Mouse (Mus musculus) erythroblast, embryonic 14.5 days (primary cell): ENCODE results near the gene Erich2. TPM values are rescaled to one million over a fixed set of nuclear protein-coding genes. Genes with fewer than 3 reads are reported as not detected.
"Not testable (repeated sequence)": the region's sequence is repeated elsewhere in the genome, so short reads cannot be mapped to it uniquely, and the experiment has no call there.

Source experiments
- H3K27me3 ChIP-seq: 2 replicates; pipeline ENCODE4 v1.6.1; 2012; ENCODE audit warnings: inconsistent platforms; ENCODE audit not compliant: control insufficient read depth
- H3K36me3 ChIP-seq: 2 replicates; pipeline ENCODE4 v1.6.1; 2012; ENCODE audit warnings: mild to moderate bottlenecking, inconsistent platforms; ENCODE audit not compliant: control insufficient read depth
- H3K4me1 ChIP-seq: 2 replicates; pipeline ENCODE4 v1.6.1; 2012; ENCODE audit warnings: inconsistent platforms; ENCODE audit not compliant: control insufficient read depth
- H3K4me3 ChIP-seq: replicated peaks from 2 replicates; pipeline ENCODE3; 2012; ENCODE audit warnings: moderate library complexity, mild to moderate bottlenecking, inconsistent platforms
- H3K9me3 ChIP-seq: 2 replicates; pipeline ENCODE4 v1.6.1; 2012; ENCODE audit warnings: low read length, inconsistent platforms, mixed read lengths; ENCODE audit not compliant: control insufficient read depth
- GATA1 ChIP-seq: IDR thresholded peaks from 2 replicates; pipeline ENCODE4 v1.6.1; 2012; ENCODE audit warnings: low read length, inconsistent platforms, mixed read lengths
- TAL1 ChIP-seq: IDR thresholded peaks from 3 replicates; pipeline ENCODE4 v1.6.1; 2012; ENCODE audit warnings: low read length, inconsistent platforms, mixed read lengths
- polyA plus RNA-seq: library from polyadenylated mRNA; stranded (reverse); fragments of >175 nt; gene quantifications from 2 replicates; pipeline ENCODE4 v1.2.3, GENCODE M21; 2012

Erich2 gene
- polyA plus RNA-seq, 1 experiment = not detected

DNA sequence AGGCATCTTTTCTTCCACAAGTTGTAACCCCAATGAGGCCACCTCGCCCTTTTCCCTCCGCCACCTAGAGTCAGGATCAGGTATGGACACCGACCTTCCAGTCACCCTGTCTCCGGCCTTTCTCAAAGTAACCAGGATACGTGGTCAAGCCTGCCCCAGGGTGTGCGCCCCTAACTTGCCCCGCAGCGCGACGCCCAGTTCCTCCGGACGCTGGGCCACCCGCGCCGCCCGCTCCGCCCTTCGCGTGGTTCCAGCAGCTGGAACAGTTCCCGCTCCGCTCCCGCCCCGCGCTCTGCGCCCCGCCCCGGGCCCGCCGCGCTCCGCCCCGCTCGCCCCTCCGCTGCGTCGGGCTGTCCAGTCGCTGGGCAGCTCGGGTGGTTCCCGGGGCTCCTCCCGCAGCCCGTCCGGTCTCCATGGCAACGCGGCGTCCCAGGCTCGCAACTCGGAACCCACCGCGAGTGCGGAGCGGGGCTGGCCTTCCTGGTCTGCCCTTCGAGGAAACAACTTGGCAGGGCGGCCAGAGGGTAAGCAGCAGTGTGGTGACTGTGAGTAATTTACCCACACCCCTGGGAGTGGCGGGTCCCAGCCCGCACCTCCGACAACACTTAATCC is 508 bp downstream of the Erich2 start:
- Histone ChIP-seq H3K4me3 (peak overlapping the region; percentile 49), H3K9me3 (no peaks in the 10 kb centered on the region), H3K27me3 (peaks cover 17% of the 10 kb centered on the region), H3K36me3 (no peaks in the 10 kb centered on the region), H3K4me1 (peaks cover 7% of the 10 kb centered on the region)
- no peak for TF ChIP-seq TAL1
- TF ChIP-seq GATA1 = no peak

DNA sequence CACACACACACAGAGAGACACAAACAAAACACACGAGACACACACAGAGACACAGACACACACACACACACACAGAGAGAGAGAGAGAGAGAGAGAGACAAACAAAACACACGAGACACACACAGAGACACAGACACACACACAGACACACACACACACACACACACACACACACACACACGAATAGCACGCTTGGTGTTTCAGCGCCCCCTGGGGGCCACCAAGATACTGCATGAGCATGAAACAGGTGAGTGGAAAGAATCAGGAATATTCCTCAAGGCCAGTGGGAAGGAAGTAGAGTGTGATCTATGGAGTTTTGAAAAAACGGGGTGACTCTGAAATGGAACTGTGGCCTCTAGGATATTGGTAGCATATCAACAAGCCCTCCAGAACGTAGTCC is 29.7 kb downstream of the Erich2 start:
- H3K9me3 ChIP-seq, H3K4me3 ChIP-seq, H3K27me3 ChIP-seq, H3K4me1 ChIP-seq, H3K36me3 ChIP-seq: not testable (repeated sequence)

GRCm38 (mm10) chr2:70550671-70551070 is 42.1 kb downstream of the Erich2 start:
- no peak for TF ChIP-seq TAL1
- TF ChIP-seq GATA1 = no peak
- H3K36me3 ChIP-seq = no peaks in the 10 kb centered on the region
- no peak overlapping the region for H3K4me3 ChIP-seq
- no peaks in the 10 kb centered on the region for H3K27me3 ChIP-seq
- H3K9me3 ChIP-seq = no peaks in the 10 kb centered on the region
- no peaks in the 10 kb centered on the region for H3K4me1 ChIP-seq

GRCm38 (mm10) chr2:70551446-70551845 is 42.8 kb downstream of the Erich2 start:
- no peaks in the 10 kb centered on the region for H3K27me3 ChIP-seq
- no peaks in the 10 kb centered on the region for H3K36me3 ChIP-seq
- H3K4me3 ChIP-seq = no peak overlapping the region
- no peaks in the 10 kb centered on the region for H3K9me3 ChIP-seq
- TF ChIP-seq GATA1 (no peak), TAL1 (no peak)
- H3K4me1 ChIP-seq = no peaks in the 10 kb centered on the region

DNA sequence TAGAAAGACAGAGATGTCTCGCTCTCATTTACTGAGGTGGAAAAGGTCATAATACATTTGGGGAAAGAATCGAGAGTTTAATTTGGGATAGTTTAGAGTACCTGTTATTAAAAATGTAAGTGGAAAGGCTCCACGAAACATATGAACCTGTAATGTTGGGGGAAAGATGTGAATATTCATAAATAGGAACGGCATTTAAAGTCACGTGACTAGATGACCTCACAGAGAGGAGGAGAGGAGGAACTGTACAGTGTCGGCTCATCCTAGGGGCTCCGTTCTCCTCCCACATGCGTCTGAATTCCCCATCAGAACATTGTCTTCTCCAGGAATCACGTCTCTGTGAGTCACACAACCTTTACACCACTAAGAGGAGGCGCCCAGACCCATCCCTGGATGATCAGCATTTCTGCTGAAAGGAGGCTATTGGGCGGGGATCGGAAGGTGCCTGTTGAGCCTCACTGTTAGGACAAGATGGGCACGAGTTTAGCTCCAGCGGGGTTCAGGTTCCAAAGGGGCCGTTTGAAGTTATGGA is 43.5 kb downstream of the Erich2 start:
- TF ChIP-seq GATA1 = no peak
- TF ChIP-seq TAL1 = no peak
- Histone ChIP-seq H3K4me3 (no peak overlapping the region), H3K9me3 (no peaks in the 10 kb centered on the region), H3K36me3 (no peaks in the 10 kb centered on the region), H3K27me3 (no peaks in the 10 kb centered on the region), H3K4me1 (no peaks in the 10 kb centered on the region)

DNA sequence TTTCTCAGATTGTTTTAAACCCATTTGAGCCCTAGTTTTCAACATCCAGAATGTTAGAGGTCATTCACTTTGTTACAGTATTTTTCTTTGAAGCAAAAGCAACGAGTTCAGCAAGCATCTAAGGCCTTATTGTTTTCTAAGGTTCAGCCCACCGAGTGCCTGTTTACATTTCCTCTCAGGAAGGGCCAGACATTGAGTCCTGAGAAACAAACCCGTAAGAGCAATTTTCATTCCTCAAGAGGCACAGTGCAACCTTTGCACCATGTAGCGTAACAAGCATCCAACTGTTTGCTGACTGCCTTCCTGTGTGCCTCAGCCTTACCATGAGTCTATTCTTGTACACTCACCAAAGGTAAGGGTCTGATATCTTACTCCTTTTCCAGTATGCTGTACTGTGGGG is 44.2 kb downstream of the Erich2 start, which contains the start of gene Gad1:
Gene Gad1, plus strand, starts transcription at position 301 of the 400 bp plus-strand sequence.
- Histone ChIP-seq H3K36me3 (no peaks in the 10 kb centered on the region), H3K4me1 (no peaks in the 10 kb centered on the region), H3K4me3 (no peak within 1 kb of the TSS), H3K27me3 (no peaks in the 10 kb centered on the region), H3K9me3 (no peaks in the 10 kb centered on the region)
- no peak for TF ChIP-seq TAL1
- TF ChIP-seq GATA1 = no peak

- Histone ChIP-seq H3K36me3 (no peaks in the 10 kb centered on the region), H3K4me1 (no peaks in the 10 kb centered on the region), H3K9me3 (no peaks in the 10 kb centered on the region), H3K27me3 (no peaks in the 10 kb centered on the region; the same call in 1 of the 2 replicates), H3K4me3 (no peak overlapping the region)
- TF ChIP-seq GATA1 (no peak), TAL1 (no peak)
Observed at GRCm38 (mm10) chr2:70553826-70554225, 45.2 kb downstream of the Erich2 start.

- TF ChIP-seq GATA1 = no peak
- no peak for TF ChIP-seq TAL1
- no peaks in the 10 kb centered on the region for H3K4me1 ChIP-seq
- H3K27me3 ChIP-seq = peaks cover 44% of the 10 kb centered on the region
- no peaks in the 10 kb centered on the region for H3K36me3 ChIP-seq
- no peaks in the 10 kb centered on the region; the same call in 1 of the 2 replicates for H3K9me3 ChIP-seq
- H3K4me3 ChIP-seq = no peak overlapping the region
Observed at GRCm38 (mm10) chr2:70558112-70558842, 49.7 kb downstream of the Erich2 start.

DNA sequence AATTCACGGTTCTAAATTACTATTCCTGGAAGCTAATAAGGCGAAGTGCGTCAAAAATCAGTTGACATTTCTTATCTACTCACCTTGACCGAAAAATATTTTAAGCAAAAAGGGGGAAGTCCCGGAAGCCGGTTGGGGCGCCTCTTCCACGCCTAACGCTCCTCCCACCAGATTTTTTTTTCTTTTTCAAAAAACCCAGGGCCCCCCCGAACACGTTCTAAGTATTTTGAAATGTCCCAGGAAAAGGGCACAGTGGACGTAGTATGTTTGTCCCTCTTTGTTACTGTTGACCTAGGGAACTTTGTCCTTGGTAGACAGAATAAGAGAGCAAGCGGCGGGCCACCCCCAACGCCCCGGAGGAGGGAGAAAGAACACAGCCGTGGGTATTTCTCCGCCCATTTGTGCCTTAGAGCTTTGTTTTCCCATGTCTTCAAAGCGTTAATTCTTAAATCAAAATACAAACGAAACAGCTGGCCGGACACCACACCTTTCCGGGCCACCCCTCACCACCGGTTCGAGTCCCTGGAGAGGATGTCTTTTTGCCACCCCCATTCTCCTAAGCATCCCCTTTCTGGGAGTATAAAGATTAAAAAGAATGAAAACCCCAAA is 50.3 kb downstream of the Erich2 start:
- TF ChIP-seq TAL1 (no peak), GATA1 (no peak)
- no peak overlapping the region for H3K4me3 ChIP-seq
- H3K36me3 ChIP-seq = no peaks in the 10 kb centered on the region
- peaks cover 51% of the 10 kb centered on the region for H3K27me3 ChIP-seq
- H3K4me1 ChIP-seq = no peaks in the 10 kb centered on the region
- no peaks in the 10 kb centered on the region; the same call in 1 of the 2 replicates for H3K9me3 ChIP-seq
